Mouse (Mus musculus) lung, embryonic 14.5 days (tissue): ENCODE data around the gene Rras. TPM values are rescaled to one million over a fixed set of nuclear protein-coding genes. Genes with fewer than 3 reads are reported as not detected.

Source experiments
- ATAC-seq: fragments of 200-750 bp; cut with Nextera tagmentation; 2 replicates; pipeline ENCODE4 v1.8.0; 2017; ENCODE audit warnings: mild to moderate bottlenecking, moderate TSS enrichment, moderate library complexity; ENCODE audit not compliant: insufficient read depth
- DNase-seq: peaks from one replicate; pipeline ENCODE4 v3.0.0-alpha.2; 2015
- H3K27ac ChIP-seq: fragments of 300-500 bp; sonication (generic); 2 replicates; pipeline ENCODE4 v1.5.1; 2014; ENCODE audit warnings: low read depth, mild to moderate bottlenecking, moderate library complexity
- H3K27me3 ChIP-seq: fragments of 300-500 bp; sonication (generic); 2 replicates; pipeline ENCODE4 v1.6.1; 2014; ENCODE audit warnings: low read length, control low read depth; ENCODE audit not compliant: insufficient read depth
- H3K36me3 ChIP-seq: fragments of 300-500 bp; sonication (generic); 2 replicates; pipeline ENCODE4 v1.6.1; 2014; ENCODE audit warnings: control low read depth; ENCODE audit not compliant: insufficient read depth
- H3K4me1 ChIP-seq: fragments of 300-500 bp; sonication (generic); 2 replicates; pipeline ENCODE4 v1.6.1; 2014; ENCODE audit warnings: antibody characterized with exemption, control low read depth; ENCODE audit not compliant: insufficient read depth
- H3K4me2 ChIP-seq: fragments of 300-500 bp; sonication (generic); 2 replicates; pipeline ENCODE4 v1.6.1; 2014; ENCODE audit warnings: mild to moderate bottlenecking
- H3K4me3 ChIP-seq: fragments of 300-500 bp; sonication (generic); 2 replicates; pipeline ENCODE4 v1.5.1; 2014; ENCODE audit warnings: low read depth, low read length
- H3K9ac ChIP-seq: fragments of 300-500 bp; sonication (generic); 2 replicates; pipeline ENCODE4 v1.6.1; 2014
- H3K9me3 ChIP-seq: fragments of 300-500 bp; sonication (generic); 2 replicates; pipeline ENCODE4 v1.6.1; 2016; ENCODE audit warnings: low read depth, low read length, control low read depth
- CTCF ChIP-seq: IDR thresholded peaks from 2 replicates; pipeline ENCODE4 v1.5.1; 2016; ENCODE audit warnings: antibody characterized with exemption, low read depth
- WGBS: fragments of 180-500 bp; shearing (Covaris S2); extraction: QIAGEN DNeasy Blood & Tissue Kit; methylation state at CpG from one replicate; pipeline ENCODE4 v1.1.7; 2014; 5-methylcytosine and 5-hydroxymethylcytosine counted together
- polyA plus RNA-seq: library from polyadenylated mRNA; unstranded; fragments of >200 nt; fragmentation: Nextera tagmentation; extraction: Ambion mirVana; gene quantifications from 2 replicates; pipeline ENCODE4 v1.2.1, GENCODE M21; 2014

Rras gene
- polyA plus RNA-seq, 1 experiment from 2014 or later, result 46.2 TPM

- Histone ChIP-seq H3K9me3 (no peaks in the 10 kb centered on the region), H3K27ac (no peak overlapping the region), H3K4me1 (peaks cover 6% of the 10 kb centered on the region), H3K36me3 (no peaks in the 10 kb centered on the region), H3K4me2 (no peak overlapping the region), H3K4me3 (no peak overlapping the region), H3K27me3 (no peaks in the 10 kb centered on the region), H3K9ac (no peak overlapping the region)
- ATAC-seq, result no peak
- peak; percentile 23 for DNase-seq
- WGBS, result 75% methylated on average over 10 of the region's 10 CpGs
- no peak for TF ChIP-seq CTCF
Measured at GRCm38 (mm10) chr7:45058607-45059571, 41.1 kb downstream of the Rras start.

GRCm38 (mm10) chr7:45060632-45061122, 42.9 kb downstream of the Rras start:
- no peak overlapping the region for H3K4me3 ChIP-seq
- no peak overlapping the region for H3K27ac ChIP-seq
- peak overlapping the region; percentile 63; the same call in 1 of the 2 replicates for H3K4me2 ChIP-seq
- no peak overlapping the region for H3K9ac ChIP-seq
- no peak for DNase-seq
- H3K36me3 ChIP-seq, result no peaks in the 10 kb centered on the region
- TF ChIP-seq CTCF, result no peak
- H3K4me1 ChIP-seq, result peaks cover 6% of the 10 kb centered on the region
- 72% methylated on average over 6 of the region's 6 CpGs for WGBS
- no peaks in the 10 kb centered on the region for H3K27me3 ChIP-seq
- ATAC-seq, result no peak
- no peaks in the 10 kb centered on the region for H3K9me3 ChIP-seq

GRCm38 (mm10) chr7:45061532-45062075, 43.8 kb downstream of the Rras start:
- ATAC-seq (0 out of 2 replicates have a peak, but pooled peaks have one; percentile 6), DNase-seq (peak; percentile 64)
- H3K9me3 ChIP-seq, result no peaks in the 10 kb centered on the region
- H3K9ac ChIP-seq, result peak overlapping the region; percentile 43
- no peaks in the 10 kb centered on the region for H3K36me3 ChIP-seq
- H3K27me3 ChIP-seq, result no peaks in the 10 kb centered on the region
- peak overlapping the region; percentile 63 for H3K4me2 ChIP-seq
- H3K4me3 ChIP-seq, result peak overlapping the region; percentile 65
- H3K4me1 ChIP-seq, result peaks cover 6% of the 10 kb centered on the region
- TF ChIP-seq CTCF, result no peak
- H3K27ac ChIP-seq, result peak overlapping the region; percentile 70
- WGBS, result 12% methylated on average over 11 of the region's 11 CpGs

- Histone ChIP-seq H3K4me3 (peak within 1 kb of the TSS; percentile 65), H3K4me2 (peak within 1 kb of the TSS; percentile 63), H3K27ac (peak within 1 kb of the TSS; percentile 88), H3K4me1 (peaks cover 6% of the 10 kb centered on the region), H3K9ac (peak within 1 kb of the TSS; percentile 61), H3K36me3 (no peaks in the 10 kb centered on the region), H3K9me3 (no peaks in the 10 kb centered on the region), H3K27me3 (no peaks in the 10 kb centered on the region)
- WGBS, result under 1% methylated on average over 31 of the region's 31 CpGs
- DNase-seq (peak; percentile 99), ATAC-seq (peak; percentile 89)
- TF ChIP-seq CTCF, result peak; percentile 30; the same call in 1 of the 2 replicates
Measured at GRCm38 (mm10) chr7:45062239-45062835, 44.6 kb downstream of the Rras start, which contains the start of the genes Nosip and Prrg2. Nosip (plus strand) TSS chr7:45062429. Prrg2 (minus strand) TSS chr7:45062677.

DNA sequence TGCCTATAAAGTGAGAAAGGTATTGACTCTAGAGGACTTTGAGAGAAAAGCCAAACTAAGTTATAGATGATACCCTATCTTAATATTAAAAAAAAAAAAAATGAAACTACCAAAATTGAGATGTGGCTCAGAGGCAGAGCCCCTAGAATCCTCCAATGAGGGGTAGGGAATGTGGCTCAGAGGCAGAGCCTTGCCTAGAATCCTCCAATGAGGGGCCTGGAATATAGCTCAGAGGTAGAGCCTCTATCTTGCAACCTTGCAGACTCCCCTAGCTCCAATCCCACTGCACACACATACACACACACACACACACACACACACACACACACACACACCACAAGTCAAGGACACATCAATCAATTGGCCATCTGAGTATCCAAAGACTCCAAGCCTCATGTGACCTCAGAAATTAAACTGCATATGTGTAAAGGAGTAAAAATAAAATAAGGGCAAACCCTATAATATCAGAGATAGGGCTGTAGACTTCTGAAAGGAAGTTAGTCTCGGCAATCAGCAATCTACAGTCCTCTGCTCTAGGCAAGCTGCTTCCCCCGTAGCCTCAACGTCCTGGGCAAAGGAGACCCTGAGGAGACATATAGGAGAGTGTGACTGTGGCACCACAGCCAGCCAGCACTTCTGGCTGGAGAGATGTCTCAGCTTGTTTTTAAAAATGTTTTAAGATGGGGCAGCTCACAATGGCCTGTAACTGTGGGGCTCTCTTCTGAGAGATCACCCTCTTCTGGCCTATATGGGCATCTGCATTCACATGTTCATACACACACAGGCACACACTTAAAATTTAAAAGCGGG, 49.6 kb downstream of the Rras start:
- H3K4me3 ChIP-seq, result no peak overlapping the region
- 0 out of 2 replicates have a peak, but pooled peaks have one; percentile 6 for ATAC-seq
- H3K36me3 ChIP-seq, result no peaks in the 10 kb centered on the region
- no peak for TF ChIP-seq CTCF
- WGBS, result 72% methylated on average over 4 of the region's 4 CpGs
- no peak overlapping the region for H3K4me2 ChIP-seq
- no peak overlapping the region for H3K9ac ChIP-seq
- no peak overlapping the region for H3K27ac ChIP-seq
- no peaks in the 10 kb centered on the region for H3K27me3 ChIP-seq
- H3K4me1 ChIP-seq, result no peaks in the 10 kb centered on the region
- no peak for DNase-seq
- H3K9me3 ChIP-seq, result no peaks in the 10 kb centered on the region

DNA sequence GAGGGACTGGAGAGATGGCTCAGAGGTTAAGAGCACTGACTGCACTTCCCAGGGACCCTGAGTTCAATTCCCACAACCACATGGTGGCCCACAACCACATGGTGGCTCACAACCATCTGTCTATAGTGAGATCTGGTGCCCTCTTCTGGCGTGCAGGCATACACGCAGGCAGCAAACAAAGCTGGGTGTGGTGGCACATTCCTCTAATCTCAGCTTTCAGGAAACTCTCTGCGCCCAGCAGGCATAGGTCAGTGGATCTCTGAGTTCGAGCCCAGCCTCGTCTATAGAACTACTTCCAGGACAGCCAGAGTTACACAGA, 50.2 kb downstream of the Rras start:
- DNase-seq (peak; percentile 73), ATAC-seq (peak; percentile 18; the same call in 1 of the 2 replicates)
- Histone ChIP-seq H3K36me3 (no peaks in the 10 kb centered on the region), H3K27ac (no peak overlapping the region), H3K4me1 (no peaks in the 10 kb centered on the region), H3K9ac (no peak overlapping the region), H3K9me3 (no peaks in the 10 kb centered on the region), H3K4me2 (no peak overlapping the region), H3K4me3 (no peak overlapping the region), H3K27me3 (no peaks in the 10 kb centered on the region)
- TF ChIP-seq CTCF, result peak; percentile 78
- 26% methylated on average over 5 of the region's 5 CpGs for WGBS
